Mouse (Mus musculus) megakaryocyte-erythroid progenitor cell, adult 5 weeks (primary cell): Measurements from ENCODE around the gene Sgca. TPM values are rescaled to one million over a fixed set of nuclear protein-coding genes. Genes with fewer than 3 reads are reported as not detected.

Experiments
- polyA plus RNA-seq: library from polyadenylated mRNA; stranded (reverse); fragments of >175 nt; gene quantifications from 2 replicates; pipeline ENCODE4 v1.2.3, GENCODE M21; 2012

The Sgca gene
- polyA plus RNA-seq = not detected in 2 replicates

DNA sequence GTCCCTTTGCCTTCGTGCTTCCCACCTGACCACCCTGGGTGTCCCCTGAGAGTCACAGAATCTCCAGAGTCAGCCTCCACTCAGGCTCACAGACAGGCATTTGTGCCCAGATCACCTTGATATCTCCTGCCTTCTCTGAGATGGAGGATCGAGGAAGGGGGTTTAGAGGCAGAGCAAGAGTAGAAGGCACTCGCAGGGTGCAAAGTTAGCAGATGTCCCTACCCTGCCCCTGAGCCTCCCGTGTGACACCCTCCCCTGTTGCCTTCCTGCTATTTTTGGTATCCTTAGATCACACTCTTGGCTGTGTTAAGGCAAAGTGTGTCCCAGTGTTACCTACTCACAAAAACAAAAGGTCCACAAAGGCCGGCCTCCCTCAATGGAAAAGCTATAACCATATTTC lies at the start of gene Sgca:
Sgca (minus strand) TSS at position 129 of the 400 bp plus-strand sequence.

GRCm38 (mm10) chr11:95009629-95010014 lies 33.5 kb upstream of the Sgca start, which contains the start of gene Samd14:
Gene Samd14 (plus strand): TSS chr11:95009879.

DNA sequence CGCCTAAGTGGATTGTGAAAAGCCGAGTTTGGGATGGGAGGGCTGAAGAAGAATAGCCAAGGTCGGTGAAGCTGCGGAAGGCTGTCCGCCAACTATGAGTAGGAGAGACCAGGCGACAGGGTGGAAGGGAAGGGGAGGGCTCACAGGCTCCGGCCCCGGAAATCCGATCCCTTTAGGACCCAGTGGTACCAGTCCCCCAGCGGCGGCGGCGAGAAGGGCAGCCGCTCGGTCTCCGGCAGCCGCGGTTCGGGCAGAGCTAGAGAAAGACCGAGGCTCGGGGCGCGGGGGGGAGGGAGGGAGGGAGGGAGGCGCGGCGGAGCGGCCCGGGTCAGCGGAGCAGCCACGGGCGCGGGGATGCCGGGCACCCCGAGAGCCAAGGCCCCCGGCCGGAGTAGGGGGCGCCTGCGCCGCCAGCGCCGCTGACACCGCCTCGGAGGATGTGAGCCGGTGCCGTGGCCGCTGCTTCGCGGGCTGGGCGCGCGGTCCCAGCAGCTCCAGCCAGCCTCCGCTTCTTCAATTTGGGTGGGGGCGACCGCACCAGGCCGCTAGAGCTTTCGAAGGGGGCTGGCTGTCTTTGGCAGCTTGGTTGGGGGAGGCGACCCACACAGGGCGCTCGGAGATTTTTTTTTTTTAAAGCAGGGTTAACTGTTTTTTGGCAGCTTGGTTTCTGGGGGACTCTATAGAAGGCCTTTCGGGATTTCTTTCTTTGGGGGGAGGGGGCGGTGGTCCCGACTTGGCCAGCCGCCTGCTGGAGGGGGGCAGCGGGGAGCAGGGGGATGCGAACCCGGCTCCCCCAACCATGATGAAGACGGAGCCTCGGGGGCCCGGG lies 14.8 kb upstream of the Sgca start, which contains the start of gene Ppp1r9b:
Ppp1r9b (plus strand) TSS at position 287 of the 829 bp plus-strand sequence.

DNA sequence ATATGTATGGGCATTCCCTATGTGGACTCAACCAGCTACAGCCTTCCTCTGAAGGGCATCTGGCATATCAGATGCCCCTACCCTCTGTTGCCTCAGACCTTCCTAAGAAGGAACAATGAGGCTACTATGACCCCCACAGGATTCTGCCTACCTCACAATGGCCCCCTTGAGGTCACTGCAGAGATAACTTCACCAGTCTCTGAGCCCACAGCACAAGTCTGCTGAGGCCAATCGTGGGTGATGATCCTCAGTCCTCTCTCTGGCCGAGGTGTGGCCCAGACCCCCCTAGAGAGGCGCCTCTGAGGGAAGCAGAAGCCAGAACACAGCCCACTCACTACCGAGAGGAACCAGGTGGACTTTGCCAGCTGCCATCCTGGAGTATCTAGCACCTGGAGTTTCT lies 8.7 kb downstream of the Sgca start, which contains the start of gene Hils1:
Hils1 (plus strand) TSS at position 175 of the 400 bp plus-strand sequence.

DNA sequence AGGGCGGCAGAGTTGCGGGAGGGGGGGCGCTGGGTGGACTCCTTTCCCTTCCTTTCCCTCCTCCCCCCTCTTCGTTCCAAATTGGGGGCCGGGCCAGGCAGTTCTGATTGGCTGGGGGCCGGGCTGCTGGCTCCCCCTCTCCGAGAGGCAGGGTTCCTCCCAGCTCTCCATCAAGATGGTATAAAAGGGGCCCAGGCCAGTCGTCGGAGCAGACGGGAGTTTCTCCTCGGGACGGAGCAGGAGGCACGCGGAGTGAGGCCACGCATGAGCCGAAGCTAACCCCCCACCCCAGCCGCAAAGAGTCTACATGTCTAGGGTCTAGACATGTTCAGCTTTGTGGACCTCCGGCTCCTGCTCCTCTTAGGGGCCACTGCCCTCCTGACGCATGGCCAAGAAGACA lies 40.1 kb downstream of the Sgca start, which contains the start of gene Col1a1:
Col1a1 (plus strand) TSS at position 180 of the 400 bp plus-strand sequence.

Other genes with a start within 250 kb of the Sgca start
- gene Cdc34b, start 234.5 kb downstream of the Sgca start, polyA plus RNA-seq = 0.04 TPM in 1 of 2 replicates, not detected in the other
- not detected in 2 replicates for gene Tmem92, start 193.6 kb downstream of the Sgca start, polyA plus RNA-seq
- gene Col1a1, start 40.1 kb downstream of the Sgca start, polyA plus RNA-seq = 0.12 and 0.71 TPM in 2 replicates
- not detected in 2 replicates for gene Hils1, start 8.7 kb downstream of the Sgca start, polyA plus RNA-seq
- gene Ppp1r9b, start 14.7 kb upstream of the Sgca start, polyA plus RNA-seq = 225 and 260 TPM in 2 replicates
- gene Samd14, start 33.6 kb upstream of the Sgca start, polyA plus RNA-seq = 163 and 192 TPM in 2 replicates
- gene Pdk2, start 65.0 kb upstream of the Sgca start, polyA plus RNA-seq = 15.8 and 18.5 TPM in 2 replicates
- gene Itga3, start 100.5 kb upstream of the Sgca start, polyA plus RNA-seq = 0.23 and 0.24 TPM in 2 replicates
- gene Dlx3, start 143.8 kb upstream of the Sgca start, polyA plus RNA-seq = 0.02 and 0.19 TPM in 2 replicates
- gene Dlx4, start 169.9 kb upstream of the Sgca start, polyA plus RNA-seq = 0.08 TPM in 1 of 2 replicates, not detected in the other